Mouse (Mus musculus) lung, adult 2 months (tissue): ENCODE results near the gene Acvr1.

Experiments
- CTCF ChIP-seq: fragments of 200-500 bp; IDR thresholded peaks from 2 replicates; pipeline ENCODE4 v1.5.1; 2011; ENCODE audit warnings: mild to moderate bottlenecking, low read length, control low read depth; ENCODE audit not compliant: insufficient read depth
- POLR2A ChIP-seq: fragments of 200-500 bp; IDR thresholded peaks from 2 replicates; pipeline ENCODE4 v1.6.1; 2011; ENCODE audit warnings: low read depth, mild to moderate bottlenecking, control low read depth, low read length, borderline replicate concordance; ENCODE audit errors: extremely low read depth

GRCm38 (mm10) chr2:58457488-58457865, 109.5 kb downstream of the Acvr1 start:
- no peak for TF ChIP-seq CTCF
- TF ChIP-seq POLR2A = no peak
